Mouse (Mus musculus) heart, adult 2 months (tissue): Measurements from ENCODE around the gene Slc4a4. TPM values are rescaled to one million over a fixed set of nuclear protein-coding genes. Genes with fewer than 3 reads are reported as not detected.

Experiments
- DNase-seq, 2 experiments: peaks; one replicate each; pipeline ENCODE4 v3.0.0; 2021
- H3K27ac ChIP-seq: fragments of 200-600 bp; 2 replicates; pipeline ENCODE4 v1.8.1; 2022
- H3K27me3 ChIP-seq: fragments of 200-500 bp; 2 replicates; pipeline ENCODE4 v1.6.1; 2012; ENCODE audit warnings: mild to moderate bottlenecking, low read length, inconsistent platforms, mixed read lengths; ENCODE audit not compliant: control insufficient read depth, insufficient read depth
- H3K36me3 ChIP-seq: fragments of 200-500 bp; 2 replicates; pipeline ENCODE4 v1.6.1; 2012; ENCODE audit warnings: low read length, inconsistent platforms; ENCODE audit not compliant: control insufficient read depth, insufficient read depth
- H3K4me1 ChIP-seq: fragments of 200-500 bp; 2 replicates; pipeline ENCODE4 v1.6.1; 2011; ENCODE audit warnings: low read length; ENCODE audit not compliant: control insufficient read depth, insufficient read depth
- H3K4me3 ChIP-seq: fragments of 200-600 bp; 2 replicates; pipeline ENCODE4 v1.8.1; 2022
- H3K79me2 ChIP-seq: fragments of 200-500 bp; replicated peaks from 2 replicates; pipeline ENCODE4 v1.6.1; 2012; ENCODE audit warnings: mild to moderate bottlenecking, inconsistent platforms, low read length, moderate library complexity, mixed read lengths; ENCODE audit not compliant: control insufficient read depth, insufficient read depth
- H3K9ac ChIP-seq: fragments of 200-500 bp; 2 replicates; pipeline ENCODE4 v1.6.1; 2012; ENCODE audit warnings: low read depth, mild to moderate bottlenecking, control low read depth, inconsistent platforms, low read length, mixed read lengths
- CTCF ChIP-seq: fragments of 200-600 bp; IDR thresholded peaks from 2 replicates; pipeline ENCODE4 v1.8.1; 2022; ENCODE audit warnings: antibody characterized with exemption, mild to moderate bottlenecking, moderate library complexity
- EP300 ChIP-seq: fragments of 200-500 bp; IDR thresholded peaks from 2 replicates; pipeline ENCODE4 v1.6.1; 2011; ENCODE audit warnings: low read depth, low read length, control low read depth; ENCODE audit not compliant: insufficient read depth
- POLR2A ChIP-seq: fragments of 200-500 bp; IDR thresholded peaks from 2 replicates; pipeline ENCODE4 v1.6.1; 2011; ENCODE audit warnings: mild to moderate bottlenecking, low read depth, low read length, control low read depth; ENCODE audit not compliant: insufficient read depth
- WGBS: fragments of 180-500 bp; shearing (Covaris S2); methylation state at CpG from one replicate; pipeline ENCODE4 v1.1.7; 2018; 5-methylcytosine and 5-hydroxymethylcytosine counted together
- intact Hi-C: fragments of 180-260 bp; cut with DNase I; formaldehyde crosslinking; loops from one replicate; pipeline ENCODE4 v1.15.1; 2025
- polyA plus RNA-seq: library from polyadenylated mRNA; depleted of rRNA; stranded (reverse); fragments of >200 nt; gene quantifications from 2 replicates; pipeline ENCODE4 v1.2.3, GENCODE M21; 2012
- total RNA-seq, 2 experiments: library from RNA; stranded (reverse); gene quantifications; 2 replicates each; pipeline ENCODE4 v1.2.3; 2021

Gene Slc4a4
- total and polyA plus RNA-seq, 3 experiments: 4.9 to 25.5 (median 19.4) TPM

DNA sequence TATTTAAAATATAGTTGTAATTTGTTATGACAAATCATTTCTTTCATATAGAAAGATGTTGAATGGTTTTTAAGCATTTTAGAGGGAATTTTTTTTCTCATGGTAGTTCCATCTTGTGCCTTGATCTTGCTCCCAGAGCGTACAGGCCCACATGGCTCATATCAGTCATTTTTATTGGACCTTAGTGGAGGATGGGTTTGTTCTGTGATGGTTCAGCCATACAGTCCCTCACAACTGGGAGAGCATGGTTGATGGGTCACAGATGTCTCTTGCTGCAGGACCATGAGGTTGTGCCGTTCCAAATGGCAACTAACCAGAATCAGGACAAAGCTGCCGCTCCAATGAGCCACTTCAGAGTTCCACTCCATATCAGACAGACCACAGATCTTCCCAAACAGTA, 308.0 kb downstream of the Slc4a4 start:
- Histone ChIP-seq H3K36me3 (no peaks in the 10 kb centered on the region), H3K4me1 (no peaks in the 10 kb centered on the region), H3K4me3 (no peak overlapping the region), H3K27ac (no peak overlapping the region), H3K79me2 (no peaks in the 10 kb centered on the region), H3K9ac (no peak overlapping the region), H3K27me3 (no peaks in the 10 kb centered on the region)
- TF ChIP-seq CTCF (no peak), EP300 (no peak), POLR2A (no peak)
- DNase-seq: no peak
- 85% methylated on average over 3 of the region's 3 CpGs for WGBS
- intact Hi-C loops: no loop called here

DNA sequence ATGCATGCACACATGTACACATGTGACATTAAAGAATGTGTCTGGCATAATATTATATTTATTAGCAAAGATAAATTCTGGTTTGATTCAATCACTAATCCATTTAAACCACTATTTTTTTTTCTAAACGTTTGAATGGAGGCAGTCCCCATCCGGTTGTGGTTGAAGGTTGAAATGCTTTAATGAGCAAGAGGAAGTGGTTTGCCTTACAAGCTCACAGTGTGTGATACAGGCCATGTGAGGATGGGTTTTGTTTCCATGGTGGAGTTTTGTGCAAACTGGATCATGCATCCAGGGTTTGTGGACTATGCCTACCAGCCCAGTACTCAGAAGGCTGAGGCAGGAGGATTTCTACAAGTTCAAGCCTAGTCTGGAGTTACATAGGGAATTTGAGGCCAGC, 311.9 kb downstream of the Slc4a4 start:
- no peaks in the 10 kb centered on the region for H3K36me3 ChIP-seq
- WGBS: 64% methylated on average over 2 of the region's 2 CpGs
- no peak for DNase-seq
- no peak overlapping the region for H3K9ac ChIP-seq
- no peaks in the 10 kb centered on the region for H3K27me3 ChIP-seq
- TF ChIP-seq CTCF: no peak
- no peak for TF ChIP-seq POLR2A
- TF ChIP-seq EP300: no peak
- no peaks in the 10 kb centered on the region for H3K79me2 ChIP-seq
- intact Hi-C loops: no loop called here
- H3K4me1 ChIP-seq: no peaks in the 10 kb centered on the region
- H3K27ac ChIP-seq: no peak overlapping the region
- no peak overlapping the region for H3K4me3 ChIP-seq

DNA sequence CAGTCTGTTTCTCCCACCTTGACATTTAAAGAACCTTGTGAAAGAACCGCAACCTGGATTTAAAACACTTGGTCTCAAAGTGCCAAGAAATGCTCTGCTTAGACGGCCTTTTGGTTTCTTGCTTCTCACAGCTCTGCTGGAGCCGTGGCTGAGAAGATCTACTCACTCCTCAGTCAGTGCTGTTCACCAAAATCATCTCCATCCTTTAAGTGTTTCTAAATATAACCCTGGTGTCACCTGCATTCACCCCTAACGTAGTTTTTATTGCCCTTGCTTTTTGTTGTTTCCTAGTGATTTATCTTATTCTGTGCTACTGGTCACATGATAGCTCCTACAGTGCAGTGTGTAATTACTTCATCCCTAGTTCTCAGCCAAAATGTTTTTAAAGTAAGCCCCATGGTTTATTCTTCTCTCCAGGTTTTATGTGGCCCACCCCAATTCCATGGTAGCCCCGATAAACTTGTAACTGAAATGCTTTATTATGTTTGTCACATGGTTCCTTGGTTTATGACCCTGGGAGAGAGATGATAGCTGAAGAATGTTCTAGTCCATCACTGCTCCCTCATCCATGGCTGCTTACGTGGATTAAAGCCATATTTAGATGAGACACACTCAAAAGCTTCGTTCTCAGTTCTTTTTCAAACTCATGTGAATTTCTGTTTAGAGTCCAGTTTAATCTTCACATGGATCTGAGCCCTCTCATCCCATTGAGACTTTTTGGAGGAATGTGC, 323.5 kb downstream of the Slc4a4 start:
- DNase-seq: no peak
- intact Hi-C loops: no loop called here
- no peaks in the 10 kb centered on the region for H3K36me3 ChIP-seq
- no peaks in the 10 kb centered on the region for H3K4me1 ChIP-seq
- no peaks in the 10 kb centered on the region for H3K27me3 ChIP-seq
- H3K4me3 ChIP-seq: no peak overlapping the region
- no peak overlapping the region for H3K27ac ChIP-seq
- no peaks in the 10 kb centered on the region for H3K79me2 ChIP-seq
- TF ChIP-seq POLR2A (no peak), EP300 (no peak), CTCF (no peak)
- 67% methylated on average over 7 of the region's 7 CpGs for WGBS
- no peak overlapping the region for H3K9ac ChIP-seq

DNA sequence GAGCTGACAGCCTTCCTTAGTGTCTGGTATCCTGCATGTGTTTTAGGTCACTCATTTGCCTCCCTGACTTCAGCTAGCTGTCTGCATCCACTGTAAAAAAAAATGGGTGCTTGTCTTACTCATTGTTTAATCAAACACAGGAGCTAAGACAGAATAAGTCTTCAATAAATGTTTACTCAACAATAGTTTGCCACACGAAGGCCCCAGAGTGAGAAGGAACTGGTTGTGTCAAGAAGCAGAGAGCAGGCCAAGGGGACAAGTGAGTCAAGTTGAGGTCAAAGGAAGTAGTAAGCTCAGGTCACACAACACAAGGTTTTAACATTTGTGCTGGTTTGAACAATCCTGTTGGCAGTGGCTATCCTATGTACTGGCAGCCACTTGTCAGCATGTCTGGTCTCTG, 324.4 kb downstream of the Slc4a4 start:
- H3K27me3 ChIP-seq: no peaks in the 10 kb centered on the region
- no peaks in the 10 kb centered on the region for H3K36me3 ChIP-seq
- H3K27ac ChIP-seq: no peak overlapping the region
- H3K4me1 ChIP-seq: no peaks in the 10 kb centered on the region
- no peak overlapping the region for H3K4me3 ChIP-seq
- intact Hi-C loops: no loop called here
- no peak overlapping the region for H3K9ac ChIP-seq
- TF ChIP-seq POLR2A (no peak), CTCF (no peak), EP300 (no peak)
- 44% methylated on average over 1 of the region's 1 CpGs for WGBS
- no peak for DNase-seq
- no peaks in the 10 kb centered on the region for H3K79me2 ChIP-seq

DNA sequence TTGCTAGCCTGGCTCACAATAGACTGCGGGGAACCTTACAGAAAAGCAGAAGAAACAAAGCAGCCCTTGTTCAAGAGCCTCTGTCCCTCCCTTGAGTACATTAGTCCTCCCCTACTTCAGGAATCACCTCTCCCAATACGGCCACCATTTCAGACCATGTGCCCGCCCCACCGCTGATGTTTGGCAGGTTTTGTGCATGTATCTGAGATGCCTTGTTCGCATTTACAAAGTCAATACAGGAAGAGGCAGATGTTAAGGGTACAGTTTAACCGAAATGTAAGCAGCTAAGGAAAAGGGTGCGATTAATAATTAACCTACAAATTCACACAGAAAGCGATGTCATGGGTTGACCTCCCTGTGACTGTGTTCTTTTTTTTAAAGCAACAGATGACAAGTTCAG, 331.6 kb downstream of the Slc4a4 start:
- H3K36me3 ChIP-seq: no peaks in the 10 kb centered on the region
- H3K9ac ChIP-seq: no peak overlapping the region
- H3K4me3 ChIP-seq: no peak overlapping the region
- no peaks in the 10 kb centered on the region for H3K4me1 ChIP-seq
- 88% methylated on average over 8 of the region's 8 CpGs for WGBS
- intact Hi-C loops: no loop called here
- TF ChIP-seq CTCF (no peak), EP300 (no peak), POLR2A (no peak)
- DNase-seq: no peak
- no peaks in the 10 kb centered on the region for H3K79me2 ChIP-seq
- no peaks in the 10 kb centered on the region for H3K27me3 ChIP-seq
- H3K27ac ChIP-seq: no peak overlapping the region

DNA sequence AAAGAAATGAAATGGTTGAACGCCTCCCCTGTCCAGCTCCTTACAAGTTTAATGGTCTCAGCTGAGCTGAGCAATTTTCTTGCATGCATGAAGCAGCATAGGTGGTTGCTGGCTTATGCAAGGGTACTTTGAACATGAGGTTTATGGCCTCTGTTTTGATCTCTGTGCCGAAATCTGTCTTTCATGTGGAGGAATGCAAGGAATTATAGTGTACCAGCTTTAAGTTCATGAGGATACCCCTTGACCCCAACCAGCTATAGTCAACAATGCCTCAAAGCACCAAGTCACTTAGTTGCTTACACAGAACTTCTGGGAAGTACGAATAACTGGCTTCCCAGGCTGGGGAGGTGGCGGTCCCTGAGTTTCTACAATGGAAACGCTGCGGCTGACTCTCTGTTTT, 332.1 kb downstream of the Slc4a4 start:
- Histone ChIP-seq H3K36me3 (no peaks in the 10 kb centered on the region), H3K4me1 (no peaks in the 10 kb centered on the region), H3K27me3 (no peaks in the 10 kb centered on the region), H3K27ac (no peak overlapping the region), H3K9ac (no peak overlapping the region), H3K79me2 (no peaks in the 10 kb centered on the region), H3K4me3 (no peak overlapping the region)
- 79% methylated on average over 6 of the region's 6 CpGs for WGBS
- intact Hi-C loops: no loop called here
- TF ChIP-seq CTCF (no peak), POLR2A (no peak), EP300 (no peak)
- DNase-seq: no peak
